Mouse (Mus musculus) inflammation-experienced regulatory T-cells, adult 6 months (primary cell): ENCODE results near the gene Pef1. TPM values are rescaled to one million over a fixed set of nuclear protein-coding genes. Genes with fewer than 3 reads are reported as not detected.

ENCODE experiments used
- ATAC-seq: one replicate; pipeline ENCODE4 v1.8.0; 2017
- polyA plus RNA-seq, 3 experiments: library from polyadenylated mRNA; unstranded; fragments of 100-300 nt; shearing (Covaris generic); gene quantifications; one replicate each; pipeline ENCODE4 v1.2.1; 2017

Pef1 gene
- polyA plus RNA-seq, 3 experiments from 2014 or later = 35.8 to 44.4 (median 36.9) TPM

DNA sequence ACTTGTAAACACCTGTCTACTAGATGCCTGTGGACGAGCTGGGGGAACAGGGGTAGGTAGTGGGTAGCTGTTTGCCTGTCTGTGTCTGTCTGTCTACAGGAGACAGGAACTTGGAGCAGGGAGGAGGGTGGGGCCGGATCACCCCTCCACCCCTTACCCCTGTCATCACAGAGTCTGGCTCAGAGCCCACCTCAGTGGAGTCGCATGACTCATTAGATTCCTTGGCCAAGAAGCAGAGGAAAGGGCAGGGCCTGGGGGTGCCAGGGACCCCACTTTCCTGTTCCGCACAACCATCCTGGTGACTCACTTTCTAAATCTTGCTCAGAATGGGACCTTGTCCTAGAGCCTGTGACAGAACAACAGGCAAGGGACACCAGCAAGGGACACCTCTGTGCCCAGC is 74.7 kb downstream of the Pef1 start:
- no peak for ATAC-seq

DNA sequence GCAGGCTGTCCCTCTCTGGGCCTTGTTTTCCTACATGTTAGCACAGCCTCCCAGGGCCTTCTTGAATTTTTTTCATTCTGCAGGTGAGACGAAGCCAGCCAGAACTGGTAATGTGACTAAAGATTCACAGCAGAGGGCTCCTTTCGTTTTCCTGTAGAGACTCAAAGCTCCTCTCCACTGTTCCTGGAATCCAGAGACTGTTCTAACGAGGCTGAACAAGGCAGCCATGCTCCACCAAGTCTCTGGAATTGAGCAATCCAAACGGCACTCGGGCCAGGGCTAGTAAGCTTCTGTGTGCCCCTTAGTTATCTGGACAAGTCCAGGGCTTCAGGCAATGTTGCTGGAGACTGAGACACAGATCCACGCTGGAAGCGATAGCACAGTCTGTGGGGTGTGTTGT is 75.2 kb downstream of the Pef1 start:
- no peak for ATAC-seq

Other genes with a start within 250 kb of the Pef1 start
- not detected for gene Spocd1, start 173.3 kb upstream of the Pef1 start, polyA plus RNA-seq
- gene Adgrb2, start 117.7 kb upstream of the Pef1 start, polyA plus RNA-seq = 1 to 10 TPM in 1 of 3 experiments, under 1 TPM in 1, not detected in 1; 0.58 to 1.2 TPM
- not detected for gene Col16a1, start 54.7 kb upstream of the Pef1 start, polyA plus RNA-seq
- gene Hcrtr1, start 36.8 kb downstream of the Pef1 start, polyA plus RNA-seq = not detected
- not detected for gene Tinagl1, start 72.6 kb downstream of the Pef1 start, polyA plus RNA-seq
- not detected for gene Gm853, start 119.8 kb downstream of the Pef1 start, polyA plus RNA-seq
- gene Serinc2, start 176.6 kb downstream of the Pef1 start, polyA plus RNA-seq = under 1 TPM in 2 of 3 experiments, not detected in 1; 0.39 to 0.75 TPM
- 1 to 10 TPM in 1 of 3 experiments, not detected in 2; 1.6 TPM for gene Fabp3, start 206.0 kb downstream of the Pef1 start, polyA plus RNA-seq
- gene Gm10570, start 206.1 kb downstream of the Pef1 start, polyA plus RNA-seq = not detected